Mouse (Mus musculus) CH12.LX (cell line): ENCODE measurements around the gene Ldb3. TPM values are rescaled to one million over a fixed set of nuclear protein-coding genes. Genes with fewer than 3 reads are reported as not detected.

Source experiments
- DNase-seq: peaks from one replicate; pipeline ENCODE4 v3.0.0-alpha.2; 2013; ENCODE audit errors: extremely low read depth
- H3K27ac ChIP-seq: 2 replicates; pipeline ENCODE4 v1.5.1; 2012; ENCODE audit warnings: low read depth, mild to moderate bottlenecking, control low read depth, moderate library complexity; ENCODE audit not compliant: insufficient read depth
- H3K27me3 ChIP-seq: replicated peaks from 2 replicates; pipeline ENCODE3; 2012; ENCODE audit warnings: inconsistent platforms
- H3K36me3 ChIP-seq, 2 experiments: replicated peaks in 1 of 2; 2 replicates each; pipeline versions ENCODE3 to v1.6.1; 2012; ENCODE audit warnings: inconsistent platforms in 1 of 2, low read length in 1 of 2, mild to moderate bottlenecking in 1 of 2, mixed read lengths in 1 of 2, moderate library complexity in 1 of 2; ENCODE audit not compliant: control insufficient read depth in 1 of 2, insufficient read depth in 1 of 2
- H3K4me1 ChIP-seq, 2 experiments: 2 replicates each; pipeline ENCODE4 v1.6.1; 2012; ENCODE audit warnings: inconsistent platforms in 1 of 2, moderate library complexity in 1 of 2; ENCODE audit not compliant: insufficient read depth in 2 of 2, control insufficient read depth in 1 of 2
- H3K4me2 ChIP-seq: 2 replicates; pipeline ENCODE4 v1.6.1; 2012; ENCODE audit warnings: low read depth, mild to moderate bottlenecking, control low read depth; ENCODE audit not compliant: poor library complexity, insufficient read depth, severe bottlenecking
- H3K4me3 ChIP-seq, 3 experiments: fragments of 150-350 bp in 1 of 3; sonication (generic) in 1 of 3; replicated peaks in 1 of 3; 2 replicates each; pipeline versions ENCODE3 to v1.5.1; 2011 to 2012; ENCODE audit warnings: low read depth in 2 of 3, low read length in 2 of 3, mild to moderate bottlenecking in 2 of 3, moderate library complexity in 2 of 3, control low read depth in 1 of 3, improper control_type of control experiment in 1 of 3, inconsistent platforms in 1 of 3, mixed read lengths in 1 of 3; ENCODE audit not compliant: poor library complexity in 1 of 3
- H3K79me2 ChIP-seq: replicated peaks from 2 replicates; pipeline ENCODE4 v1.6.1; 2012; ENCODE audit warnings: mild to moderate bottlenecking, moderate library complexity; ENCODE audit not compliant: control insufficient read depth, poor library complexity, insufficient read depth, severe bottlenecking; ENCODE audit errors: extremely low read depth
- H3K9ac ChIP-seq: 2 replicates; pipeline ENCODE4 v1.6.1; 2012; ENCODE audit warnings: low read depth, mild to moderate bottlenecking, control low read depth, moderate library complexity; ENCODE audit not compliant: insufficient read depth
- H3K9me3 ChIP-seq: replicated peaks from 2 replicates; pipeline ENCODE3; 2012; ENCODE audit warnings: low read length, inconsistent platforms, mixed read lengths
- BHLHE40 ChIP-seq: IDR thresholded peaks from 2 replicates; pipeline ENCODE4 v1.6.1; 2011; ENCODE audit warnings: mild to moderate bottlenecking, low read depth, low read length, improper control_type of control experiment
- CTCF ChIP-seq, 2 experiments: IDR thresholded peaks in 1 of 2; conservative IDR thresholded peaks in 1 of 2; 2 replicates each; pipeline ENCODE4 v1.5.1; 2011 to 2012; ENCODE audit warnings: low read depth in 2 of 2, low read length in 2 of 2, improper control_type of control experiment in 1 of 2, inconsistent platforms in 1 of 2, mild to moderate bottlenecking in 1 of 2, moderate library complexity in 1 of 2
- ELF1 ChIP-seq: IDR thresholded peaks from 2 replicates; pipeline ENCODE4 v1.6.1; 2014; ENCODE audit warnings: low read depth, mild to moderate bottlenecking, inconsistent platforms, low read length, improper control_type of control experiment
- EP300 ChIP-seq: IDR thresholded peaks from 2 replicates; pipeline ENCODE4 v1.6.1; 2011; ENCODE audit warnings: low read length, improper control_type of control experiment
- GABPA ChIP-seq: IDR thresholded peaks from 2 replicates; pipeline ENCODE4 v1.6.1; 2012; ENCODE audit warnings: low read depth, low read length, improper control_type of control experiment, inconsistent platforms; ENCODE audit not compliant: insufficient replicate concordance
- HCFC1 ChIP-seq: IDR thresholded peaks from 2 replicates; pipeline ENCODE4 v1.6.1; 2012; ENCODE audit warnings: low read depth, mild to moderate bottlenecking, inconsistent platforms, low read length, improper control_type of control experiment
- JUN ChIP-seq: IDR thresholded peaks from 2 replicates; pipeline ENCODE4 v1.6.1; 2011; ENCODE audit warnings: low read depth, mild to moderate bottlenecking, low read length, improper control_type of control experiment, moderate library complexity; ENCODE audit not compliant: insufficient read depth
- JUND ChIP-seq: conservative IDR thresholded peaks from 2 replicates; pipeline ENCODE4 v1.6.1; 2011; ENCODE audit warnings: low read depth, low read length, improper control_type of control experiment
- KAT2A ChIP-seq: IDR thresholded peaks from 2 replicates; pipeline ENCODE4 v1.6.1; 2012; ENCODE audit warnings: low read length, improper control_type of control experiment, inconsistent platforms; ENCODE audit not compliant: insufficient replicate concordance
- MAFK ChIP-seq: IDR thresholded peaks from 2 replicates; pipeline ENCODE4 v1.6.1; 2011; ENCODE audit warnings: low read length, improper control_type of control experiment; ENCODE audit not compliant: insufficient replicate concordance
- MAX ChIP-seq: IDR thresholded peaks from 2 replicates; pipeline ENCODE4 v1.6.1; 2011; ENCODE audit warnings: low read length, improper control_type of control experiment
- MAZ ChIP-seq: IDR thresholded peaks from 2 replicates; pipeline ENCODE4 v1.6.1; 2012; ENCODE audit warnings: low read depth, mild to moderate bottlenecking, inconsistent platforms, low read length, improper control_type of control experiment, moderate library complexity
- MXI1 ChIP-seq: IDR thresholded peaks from 2 replicates; pipeline ENCODE4 v1.6.1; 2011; ENCODE audit warnings: mild to moderate bottlenecking, low read depth, low read length, improper control_type of control experiment
- MYC ChIP-seq: IDR thresholded peaks from 2 replicates; pipeline ENCODE4 v1.6.1; 2011; ENCODE audit warnings: low read depth, mild to moderate bottlenecking, improper control_type of control experiment, low read length
- POLR2A ChIP-seq: IDR thresholded peaks from 2 replicates; pipeline ENCODE4 v1.6.1; 2011; ENCODE audit warnings: low read depth, mild to moderate bottlenecking, improper control_type of control experiment, low read length
- POLR2AphosphoS2 ChIP-seq: IDR thresholded peaks from 2 replicates; pipeline ENCODE4 v1.6.1; 2011; ENCODE audit warnings: low read depth, low read length, improper control_type of control experiment
- RAD21 ChIP-seq: IDR thresholded peaks from 2 replicates; pipeline ENCODE4 v1.6.1; 2011; ENCODE audit warnings: low read depth, mild to moderate bottlenecking, low read length, improper control_type of control experiment, moderate library complexity
- RCOR1 ChIP-seq: conservative IDR thresholded peaks from 2 replicates; pipeline ENCODE4 v1.6.1; 2012; ENCODE audit warnings: low read depth, mild to moderate bottlenecking, inconsistent platforms, low read length, improper control_type of control experiment
- SIN3A ChIP-seq: IDR thresholded peaks from 2 replicates; pipeline ENCODE4 v1.6.1; 2012; ENCODE audit warnings: low read length, improper control_type of control experiment, inconsistent platforms
- TBP ChIP-seq: conservative IDR thresholded peaks from 2 replicates; pipeline ENCODE4 v1.6.1; 2011; ENCODE audit warnings: low read depth, low read length, improper control_type of control experiment
- UBTF ChIP-seq: IDR thresholded peaks from 2 replicates; pipeline ENCODE4 v1.6.1; 2012; ENCODE audit warnings: low read depth, mild to moderate bottlenecking, inconsistent platforms, low read length, improper control_type of control experiment, moderate library complexity
- USF2 ChIP-seq: conservative IDR thresholded peaks from 2 replicates; pipeline ENCODE4 v1.6.1; 2011; ENCODE audit warnings: low read depth, low read length, improper control_type of control experiment
- ZC3H11A ChIP-seq: IDR thresholded peaks from 2 replicates; pipeline ENCODE4 v1.6.1; 2012; ENCODE audit warnings: low read depth, mild to moderate bottlenecking, inconsistent platforms, low read length, improper control_type of control experiment
- ZKSCAN1 ChIP-seq: IDR thresholded peaks from 2 replicates; pipeline ENCODE4 v1.6.1; 2012; ENCODE audit warnings: low read depth, inconsistent platforms, low read length, improper control_type of control experiment, borderline replicate concordance
- dilution Hi-C: fragments of 300-500 bp; cut with MboI; formaldehyde crosslinking; loops from 2 replicates; pipeline ENCODE4 v1.14.3; 2020; ENCODE audit warnings: low sequenced_read_pairs; ENCODE audit not compliant: extremely low pct_unique_long_range_greater_than_20kb, extremely low pct_ligation_motif_present
- in situ Hi-C: fragments of 300-500 bp; cut with MboI; formaldehyde crosslinking; loops from 3 replicates; pipeline ENCODE4 v1.14.3; 2019; ENCODE audit warnings: low sequenced_read_pairs, low pct_ligation_motif_present, low pct_unique_long_range_greater_than_20kb, mixed read lengths
- polyA plus RNA-seq: library from polyadenylated mRNA; unstranded; fragments of >175 nt; gene quantifications from 2 replicates; pipeline ENCODE4 v1.2.1, GENCODE M21; 2012; ENCODE audit warnings: low read depth; ENCODE audit not compliant: insufficient read length
- total RNA-seq, 2 experiments: library from RNA; depleted of rRNA; stranded (reverse); fragments of 300-350 nt in 1 of 2; fragments of >200 nt in 1 of 2; gene quantifications; 2 replicates each; pipeline ENCODE4 v1.2.3; 2012 to 2014

Ldb3 gene
- total and polyA plus RNA-seq, 3 experiments = 0.08 TPM; not detected in 2

DNA sequence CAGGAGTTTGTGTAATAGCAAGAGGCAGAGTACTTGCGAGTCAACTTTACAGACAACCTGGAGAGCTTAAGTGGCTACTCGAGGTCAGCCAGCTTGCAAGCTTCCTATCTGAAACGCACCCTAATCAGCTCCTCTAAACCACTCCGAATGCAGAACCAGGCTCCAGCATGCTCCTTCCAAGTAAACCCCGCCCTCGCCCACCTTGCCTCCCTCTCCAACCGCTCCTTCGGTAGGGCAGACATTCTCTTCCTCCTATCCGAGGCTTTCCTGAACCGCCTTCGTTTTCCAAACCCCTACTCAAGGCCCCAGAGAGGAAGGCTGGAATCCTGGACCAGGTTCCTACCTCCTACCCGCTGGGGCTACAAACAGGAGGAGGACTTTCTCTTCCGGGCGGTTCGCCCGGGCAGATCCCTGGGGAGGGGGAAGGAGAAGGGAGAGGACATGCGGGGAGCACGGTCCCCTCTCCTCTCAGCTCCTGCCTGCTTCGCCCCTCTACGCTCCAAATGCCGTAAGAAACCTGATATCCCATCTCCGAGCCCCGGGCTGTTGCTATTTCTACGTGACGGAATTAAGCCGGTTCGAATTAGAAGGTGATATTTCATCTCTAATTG, 40.0 kb downstream of the Ldb3 start:
- no peaks in the 10 kb centered on the region for H3K79me2 ChIP-seq
- TF ChIP-seq TBP = no peak
- no peak for TF ChIP-seq ZKSCAN1
- TF ChIP-seq MAX = peak; percentile 26; the same call in 1 of the 2 replicates
- no peak for TF ChIP-seq RCOR1
- peak; percentile 52; the same call in 1 of the 2 replicates for TF ChIP-seq MAZ
- peak; percentile 13 for TF ChIP-seq POLR2A
- TF ChIP-seq ELF1 = peak; percentile 38; the same call in 1 of the 2 replicates
- TF ChIP-seq, all 38 proteins: peak for 4
- no peaks in the 10 kb centered on the region for H3K9me3 ChIP-seq
- peak overlapping the region; percentile 62 to 74 (median 64) for H3K4me3 ChIP-seq
- H3K4me2 ChIP-seq = peak overlapping the region; percentile 92
- in situ Hi-C loops = loop anchor here (5.0 kb wide), 1 partner anchor 46 kb away; the partner anchor contains the start of gene Bmpr1a
- peak; percentile 17 for DNase-seq
- H3K9ac ChIP-seq = peak overlapping the region; percentile 78
- H3K27me3 ChIP-seq = no peaks in the 10 kb centered on the region
- dilution Hi-C loops = no loop called here
- no peak overlapping the region for H3K27ac ChIP-seq
- peaks cover 2 to 5% of the 10 kb centered on the region in 2 experiments; a peak in 2 of 4 replicates for H3K4me1 ChIP-seq
- H3K36me3 ChIP-seq = no peaks in the 10 kb centered on the region

DNA sequence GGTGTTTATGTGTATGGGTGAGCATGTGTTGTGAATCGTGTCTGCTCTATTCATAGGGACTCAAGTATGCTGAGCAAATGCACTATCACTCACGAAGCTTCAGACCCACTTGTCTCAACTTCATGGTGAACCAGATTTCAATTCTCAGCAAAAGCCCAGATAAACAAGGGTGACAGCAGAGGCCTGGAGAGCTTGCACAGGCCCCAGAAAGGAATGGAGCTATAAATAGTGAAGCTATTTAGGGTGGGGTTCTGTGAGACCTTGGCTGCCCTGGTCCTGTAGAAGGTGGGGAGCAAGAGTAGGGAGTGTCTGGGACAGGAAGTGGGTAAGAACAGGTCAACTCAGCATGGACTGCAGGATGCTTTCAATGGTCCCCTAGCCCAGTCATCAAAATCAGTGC, 43.9 kb downstream of the Ldb3 start:
- Histone ChIP-seq H3K4me1 (peaks cover 0 to 5% of the 10 kb centered on the region in 2 experiments; a peak in 1 of 4 replicates), H3K9ac (no peak overlapping the region), H3K27ac (no peak overlapping the region), H3K79me2 (no peaks in the 10 kb centered on the region), H3K9me3 (no peaks in the 10 kb centered on the region), H3K36me3 (no peaks in the 10 kb centered on the region), H3K27me3 (no peaks in the 10 kb centered on the region), H3K4me2 (no peak overlapping the region), H3K4me3 (no peak overlapping the region)
- in situ Hi-C loops = no loop called here
- TF ChIP-seq SIN3A (no peak), KAT2A (no peak), MYC (no peak), MXI1 (no peak), CTCF (conservative IDR thresholded peaks at IDR 0.05 in 1 of 2, IDR thresholded peaks at IDR 0.05 in 1 of 2; ENCODE audit: low read depth in 2 of 2, low read length in 2 of 2) (no peak), JUND (no peak), ELF1 (no peak), USF2 (no peak)
- DNase-seq = no peak
- dilution Hi-C loops = no loop called here

DNA sequence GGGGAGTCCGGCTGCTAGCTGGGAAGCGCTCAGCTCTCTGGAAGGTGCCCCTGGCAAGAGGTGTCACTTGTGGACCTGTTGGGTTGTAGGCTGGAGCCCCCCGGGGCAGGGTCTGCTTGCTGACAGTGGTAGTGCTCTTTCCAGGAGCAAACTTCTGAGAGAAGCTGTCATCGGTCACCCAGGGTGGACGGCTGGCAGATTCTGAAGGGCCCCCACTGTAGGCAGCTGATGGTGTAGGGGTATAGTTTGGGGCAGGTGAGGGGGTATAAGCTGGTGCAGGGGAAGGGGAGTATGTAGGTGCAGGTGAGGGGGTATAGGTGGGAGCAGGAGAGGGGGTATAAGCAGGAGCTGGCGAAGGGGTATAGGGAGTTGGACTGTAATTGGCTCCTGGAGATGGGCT, 44.5 kb downstream of the Ldb3 start:
- Histone ChIP-seq H3K4me2 (no peak overlapping the region), H3K9ac (no peak overlapping the region), H3K4me1 (peaks cover 0 to 4% of the 10 kb centered on the region in 2 experiments; a peak in 1 of 4 replicates), H3K4me3 (no peak overlapping the region), H3K79me2 (no peaks in the 10 kb centered on the region), H3K36me3 (no peaks in the 10 kb centered on the region), H3K27ac (no peak overlapping the region), H3K27me3 (no peaks in the 10 kb centered on the region), H3K9me3 (no peaks in the 10 kb centered on the region)
- TF ChIP-seq USF2 (no peak), POLR2AphosphoS2 (no peak), ZC3H11A (no peak), POLR2A (no peak), MAFK (no peak), GABPA (no peak), KAT2A (no peak), BHLHE40 (no peak), JUN (no peak), EP300 (no peak), HCFC1 (no peak), UBTF (no peak), RAD21 (no peak)
- in situ Hi-C loops (no loop called here), dilution Hi-C loops (no loop called here)
- no peak for DNase-seq
